Mouse (Mus musculus): ENCODE results near the gene Nes. TPM values are rescaled to one million over a fixed set of nuclear protein-coding genes. Genes with fewer than 3 reads are reported as not detected.
A peak's percentile ranks its signal among the peaks of the same experiment; 100 is the strongest.

Gene Nes
- polyA plus RNA-seq (2015; fragmentation: Nextera tagmentation; extraction: Ambion mirVana) = 3.2 and 4.5 TPM in 2 replicates

DNA sequence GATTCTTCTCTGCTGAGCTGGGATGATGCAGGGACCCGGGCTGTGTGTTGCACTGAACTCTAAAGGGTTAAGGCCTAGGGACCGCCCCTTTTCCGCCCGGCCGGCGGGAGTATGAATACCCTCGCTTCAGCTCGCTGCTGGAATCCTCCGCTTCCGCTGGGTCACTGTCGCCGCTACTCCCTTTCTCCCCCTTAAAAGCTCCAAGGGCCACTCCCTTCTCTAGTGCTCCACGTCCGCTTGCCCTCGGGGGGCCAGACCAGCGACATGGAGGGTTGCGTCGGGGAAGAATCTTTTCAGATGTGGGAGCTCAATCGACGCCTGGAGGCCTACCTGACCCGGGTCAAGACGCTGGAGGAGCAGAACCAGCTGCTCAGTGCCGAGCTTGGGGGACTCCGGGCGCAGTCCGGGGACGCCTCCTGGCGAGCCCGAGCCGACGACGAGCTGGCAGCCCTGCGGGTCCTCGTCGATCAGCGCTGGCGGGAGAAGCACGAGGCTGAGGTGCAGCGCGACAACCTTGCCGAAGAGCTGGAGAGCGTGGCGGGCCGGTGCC is at the start of gene Nes:
TSS of gene Nes (plus strand) at position 140 of the 550 bp plus-strand sequence.
- peak; percentile 33 for DNase-seq (ENCODE audit: low spot score)

DNA sequence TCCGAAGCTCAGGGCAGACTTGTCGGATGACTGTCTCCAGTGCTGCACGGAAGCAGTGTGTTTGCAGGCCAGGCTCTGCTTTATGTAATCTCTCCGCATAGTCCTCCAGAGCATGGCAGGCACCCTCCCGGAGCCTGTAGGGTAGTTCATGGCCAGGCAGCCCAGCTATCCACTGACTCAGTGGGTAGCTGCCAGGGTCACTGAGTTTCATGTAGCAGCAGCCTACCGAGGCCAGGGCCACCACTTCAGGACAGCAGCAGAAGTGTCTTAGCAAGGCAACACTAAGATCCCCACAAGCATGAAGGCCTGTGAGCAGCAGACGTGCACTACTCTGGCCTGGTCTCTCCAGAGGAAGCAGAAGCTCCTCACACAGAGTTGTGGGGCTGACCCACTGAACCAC is 45.9 kb upstream of the Nes start:
- no peak for DNase-seq (ENCODE audit: low spot score)

DNA sequence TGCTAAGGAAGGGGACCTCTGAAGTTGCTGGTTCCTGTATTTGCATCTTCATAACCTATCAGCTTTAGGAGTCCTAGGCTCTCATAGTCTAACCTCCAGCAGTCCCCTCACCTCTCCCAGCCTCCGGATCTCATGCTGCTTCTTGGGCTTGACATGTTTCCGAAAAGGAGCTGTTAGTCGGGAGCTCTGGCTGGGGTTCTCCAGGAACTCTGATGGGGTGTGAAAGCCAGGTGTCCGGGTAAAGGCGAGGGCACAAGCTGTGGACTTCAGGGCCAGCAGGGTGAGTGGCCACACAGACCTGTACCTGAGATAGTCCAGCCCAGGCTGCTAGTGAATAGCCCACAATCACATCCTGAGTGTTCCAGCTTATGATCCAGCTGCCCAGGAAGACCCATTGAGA is 43.4 kb upstream of the Nes start:
- DNase-seq (ENCODE audit: low spot score) = no peak

DNA sequence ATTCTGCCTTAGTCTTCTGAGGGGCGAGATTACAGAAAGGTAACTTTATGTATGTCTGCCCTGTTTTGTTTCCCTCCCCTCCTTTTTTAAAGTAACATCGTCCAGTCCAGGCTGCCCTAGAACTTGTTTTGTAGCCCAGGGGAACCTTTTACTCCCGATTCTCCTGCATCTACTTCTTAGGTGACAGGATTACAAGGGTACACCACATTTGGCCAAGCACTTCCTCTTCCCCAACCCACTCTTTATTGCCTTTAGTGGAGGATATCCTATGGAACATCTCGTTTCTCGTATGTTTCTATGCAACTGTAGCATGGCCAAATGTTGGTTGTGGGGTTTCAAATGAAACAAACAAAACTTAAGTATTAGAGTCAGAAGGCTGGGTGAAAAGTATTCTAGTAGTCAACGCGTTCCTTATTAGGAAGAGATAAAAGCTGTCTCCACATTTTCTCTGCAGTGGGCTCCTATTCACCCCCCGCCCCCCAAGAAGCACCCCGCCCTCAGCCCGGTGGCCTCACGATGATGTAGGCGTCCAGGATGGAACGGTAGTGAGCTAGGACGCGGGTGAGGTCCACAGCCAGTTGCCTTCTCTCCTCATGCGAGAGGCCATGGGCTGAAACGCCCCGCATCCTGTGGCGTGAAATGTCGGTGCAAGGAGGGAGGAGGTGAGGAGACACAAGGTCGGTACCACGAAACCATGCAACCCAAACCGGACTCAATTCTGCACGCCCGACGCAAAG is 41.4 kb upstream of the Nes start:
- no peak for DNase-seq (ENCODE audit: low spot score)

DNA sequence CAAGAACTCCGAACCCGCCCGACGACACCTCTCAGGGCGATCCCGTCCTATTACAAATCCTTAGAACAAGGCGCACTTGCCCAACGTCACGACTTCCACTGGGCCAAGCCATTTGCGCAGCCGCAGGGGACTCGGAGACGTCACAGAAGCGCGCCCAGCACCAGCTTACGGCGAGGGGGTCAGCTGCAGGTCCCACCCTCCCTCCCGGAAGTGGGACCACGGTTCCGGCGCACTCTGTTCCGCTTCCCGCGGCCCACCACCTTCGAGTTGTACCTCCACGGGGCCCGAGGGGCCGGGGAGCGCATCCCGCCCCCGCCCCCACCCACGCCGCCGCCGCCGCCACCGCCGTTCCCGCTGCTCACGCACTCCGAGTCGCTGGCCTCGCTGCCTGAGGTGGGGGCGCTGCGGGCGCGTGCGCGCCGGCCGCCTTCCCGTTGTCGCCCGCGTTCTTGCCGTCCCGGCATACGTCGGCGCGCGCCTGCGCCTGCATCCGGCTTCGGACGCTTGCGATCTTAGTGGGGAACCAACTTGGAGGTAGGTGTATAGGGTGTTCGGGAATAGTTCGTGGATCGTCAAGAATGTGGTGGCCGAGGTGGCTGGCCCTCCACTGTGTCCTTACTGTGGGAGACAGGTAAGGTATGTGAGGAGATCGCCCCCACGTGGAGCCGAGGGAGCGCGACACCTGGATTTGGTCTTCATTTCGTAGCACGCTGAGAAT is 40.6 kb upstream of the Nes start, which contains the start of the genes Isg20l2 and Rrnad1:
TSS of gene Isg20l2 (plus strand) at position 237 of the 718 bp plus-strand sequence.
TSS of gene Rrnad1 (minus strand) at position 640 of the 718 bp plus-strand sequence.
- peak; percentile 97 for DNase-seq (ENCODE audit: low spot score)

DNA sequence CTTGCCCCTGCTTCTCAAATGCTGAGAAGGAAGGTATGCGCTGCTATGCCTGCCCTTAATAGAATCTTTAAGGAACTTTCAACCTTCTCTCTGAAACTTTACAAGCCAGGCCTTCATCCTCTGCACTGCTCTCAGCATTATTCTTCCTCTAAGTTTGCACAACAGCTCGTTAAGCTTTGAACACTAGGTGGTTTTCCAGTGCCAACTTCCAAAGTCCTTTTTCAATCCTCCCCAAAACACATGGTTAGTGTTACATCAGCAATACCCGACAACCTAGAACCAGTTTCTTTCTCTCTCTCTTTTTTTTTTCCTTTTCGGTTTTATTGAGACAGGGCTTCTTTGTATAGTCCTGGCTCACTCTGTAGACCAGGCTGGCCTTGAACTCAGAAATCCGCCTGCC is 36.9 kb upstream of the Nes start:
- no peak for DNase-seq (ENCODE audit: low spot score)

DNA sequence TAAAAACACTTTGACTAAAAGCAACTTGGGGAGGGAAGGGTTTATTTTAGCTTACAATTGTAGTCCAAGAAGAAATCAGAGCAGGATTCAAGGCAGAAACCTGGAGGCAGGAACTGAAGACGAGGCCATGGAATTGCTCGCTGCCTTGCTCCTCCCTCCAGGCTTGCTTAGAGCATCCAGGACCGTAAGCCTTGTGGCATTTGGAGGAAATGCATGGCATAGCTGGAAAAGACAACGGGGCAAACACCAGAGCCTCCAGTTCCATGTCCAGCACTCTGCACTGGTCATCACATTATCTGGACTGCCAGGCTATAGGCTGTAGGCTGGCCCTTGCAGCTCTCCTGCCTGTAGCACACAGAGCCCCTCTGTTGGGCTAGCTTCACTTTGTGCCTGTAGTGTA is 36.4 kb upstream of the Nes start:
- no peak for DNase-seq (ENCODE audit: low spot score)

DNA sequence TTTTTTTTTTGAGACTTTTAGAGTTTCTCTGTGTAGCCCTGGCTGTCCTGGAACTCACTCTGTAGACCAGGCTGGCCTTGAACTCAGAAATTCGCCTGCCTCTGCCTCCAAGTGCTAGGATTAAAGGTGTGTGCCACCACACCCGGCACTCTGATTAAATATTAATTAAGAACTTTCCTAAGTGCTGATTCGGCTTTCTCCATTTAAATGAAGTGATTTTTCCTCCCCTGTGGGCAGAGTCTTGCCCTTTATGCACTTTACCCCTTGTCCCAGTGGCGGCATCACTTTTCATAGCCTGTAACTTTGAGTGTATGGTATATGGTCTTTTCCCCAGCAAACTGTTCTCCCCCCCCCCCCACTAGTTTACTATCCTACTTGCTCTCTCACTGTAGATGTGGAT is 35.7 kb upstream of the Nes start:
- no peak for DNase-seq (ENCODE audit: low spot score)

DNA sequence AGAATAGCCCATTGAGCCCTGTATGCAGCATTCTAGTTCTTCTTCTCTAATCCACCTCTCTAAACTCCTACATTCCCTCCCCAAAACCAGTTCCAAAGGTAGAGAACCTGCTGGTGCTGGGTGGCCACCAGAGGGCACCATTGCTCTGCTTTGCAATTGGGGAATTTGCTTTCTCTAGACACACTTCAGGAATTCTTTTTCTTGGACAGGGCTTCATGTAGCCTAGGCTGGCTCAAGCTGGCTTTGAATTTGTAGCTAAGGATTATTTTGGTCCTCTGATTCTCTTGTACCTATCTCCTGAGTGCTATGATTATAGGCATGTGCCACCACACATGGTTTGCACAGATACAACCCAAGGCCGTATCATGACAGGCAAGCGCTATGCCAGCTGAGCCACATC is 35.1 kb upstream of the Nes start:
- peak; percentile 59 for DNase-seq (ENCODE audit: low spot score)

DNA sequence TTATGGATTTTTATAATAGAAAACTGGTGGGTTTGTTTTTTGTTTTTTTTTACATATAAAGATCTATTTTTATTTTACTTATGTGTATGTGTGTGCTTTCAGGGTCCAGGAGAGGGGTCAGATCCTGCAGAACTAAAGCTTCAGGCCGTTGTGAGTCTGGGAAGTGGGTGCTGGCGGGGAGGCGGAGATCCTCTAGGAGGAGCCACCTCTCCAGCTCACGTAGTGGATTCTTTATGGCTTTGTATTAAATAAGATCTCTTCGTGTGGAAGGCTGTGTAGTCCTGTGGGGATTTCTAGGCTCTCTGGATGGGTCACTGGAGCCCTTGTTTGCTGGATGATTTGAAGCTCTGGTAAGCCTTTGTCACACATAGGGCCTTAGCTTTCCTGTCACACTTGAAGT is 30.3 kb upstream of the Nes start:
- no peak for DNase-seq (ENCODE audit: low spot score)

DNA sequence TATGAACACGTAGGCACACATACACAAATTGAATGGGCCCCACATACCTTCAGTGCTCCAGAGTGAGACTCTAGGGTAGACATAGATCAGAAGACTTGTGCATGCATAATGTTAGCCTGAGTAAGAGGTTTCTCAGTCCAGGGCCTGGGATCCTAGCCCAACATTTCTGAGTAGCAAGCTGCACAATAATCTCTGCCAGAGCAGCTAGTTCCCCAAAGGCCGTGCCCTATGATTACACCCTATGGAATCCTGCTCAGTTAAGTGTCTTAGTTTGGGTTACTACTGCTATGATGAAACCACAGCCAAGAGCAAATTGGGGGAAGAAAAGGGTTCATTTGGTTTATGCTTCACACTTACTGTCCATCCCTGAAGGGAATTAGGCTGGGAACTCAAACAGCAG is 28.4 kb upstream of the Nes start:
- DNase-seq (ENCODE audit: low spot score) = no peak

DNA sequence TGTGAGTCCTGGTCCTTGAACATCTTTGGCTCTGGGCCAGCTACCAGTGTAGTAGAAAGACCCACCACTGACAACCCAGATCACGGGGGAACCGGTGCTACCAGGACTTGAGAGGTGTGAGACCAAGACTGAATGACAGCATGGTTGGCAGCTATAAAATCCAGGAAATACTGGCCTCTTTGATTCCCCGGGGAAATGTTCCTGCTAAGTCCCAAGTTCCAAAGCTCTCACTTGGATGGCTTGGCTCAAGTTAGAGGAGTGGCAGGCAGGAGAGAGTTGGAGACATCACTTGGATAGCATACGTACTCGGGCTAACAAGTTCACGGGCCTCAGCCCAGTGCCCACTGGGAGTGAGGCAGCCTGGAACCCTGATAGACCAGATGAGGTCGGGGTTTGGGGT is 27.3 kb upstream of the Nes start:
- DNase-seq (ENCODE audit: low spot score) = no peak

DNA sequence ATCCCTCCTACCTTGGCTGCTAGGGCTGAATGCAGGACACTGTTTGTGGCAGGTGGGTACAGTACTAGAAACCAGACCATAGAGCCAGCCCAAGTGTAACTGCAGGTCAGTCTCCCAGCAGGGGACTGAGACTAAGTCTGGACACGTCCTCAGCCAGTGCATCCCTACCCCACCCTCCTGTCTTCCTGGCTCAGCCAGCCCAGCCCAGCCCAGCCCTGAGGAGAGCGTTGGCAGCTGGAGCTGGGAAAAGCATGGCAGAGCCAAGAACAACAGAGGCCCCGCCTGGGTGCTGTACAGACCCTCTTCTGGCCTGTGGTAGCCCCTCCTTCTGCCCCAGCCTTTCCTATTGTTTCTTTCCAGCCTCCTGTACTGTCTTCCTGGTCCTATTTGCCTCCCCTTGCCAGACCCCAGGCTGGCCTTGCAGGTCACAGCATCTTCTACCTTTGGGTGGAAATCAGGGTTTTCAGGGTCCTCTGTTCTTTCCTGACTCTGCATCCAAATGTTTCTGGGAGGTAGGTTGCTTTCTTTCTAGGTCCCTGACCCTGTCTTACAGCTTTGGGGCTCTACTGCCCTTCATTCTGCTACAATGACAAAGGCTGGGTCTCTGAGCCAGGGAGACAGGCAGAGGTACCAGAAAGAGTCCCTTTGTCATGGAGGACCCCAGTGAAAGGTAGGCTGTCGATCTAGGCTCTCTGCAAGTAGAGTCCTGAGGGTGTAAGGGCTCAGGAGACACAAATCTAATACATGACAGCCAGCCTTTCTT is 25.9 kb upstream of the Nes start:
- DNase-seq (ENCODE audit: low spot score) = no peak

DNA sequence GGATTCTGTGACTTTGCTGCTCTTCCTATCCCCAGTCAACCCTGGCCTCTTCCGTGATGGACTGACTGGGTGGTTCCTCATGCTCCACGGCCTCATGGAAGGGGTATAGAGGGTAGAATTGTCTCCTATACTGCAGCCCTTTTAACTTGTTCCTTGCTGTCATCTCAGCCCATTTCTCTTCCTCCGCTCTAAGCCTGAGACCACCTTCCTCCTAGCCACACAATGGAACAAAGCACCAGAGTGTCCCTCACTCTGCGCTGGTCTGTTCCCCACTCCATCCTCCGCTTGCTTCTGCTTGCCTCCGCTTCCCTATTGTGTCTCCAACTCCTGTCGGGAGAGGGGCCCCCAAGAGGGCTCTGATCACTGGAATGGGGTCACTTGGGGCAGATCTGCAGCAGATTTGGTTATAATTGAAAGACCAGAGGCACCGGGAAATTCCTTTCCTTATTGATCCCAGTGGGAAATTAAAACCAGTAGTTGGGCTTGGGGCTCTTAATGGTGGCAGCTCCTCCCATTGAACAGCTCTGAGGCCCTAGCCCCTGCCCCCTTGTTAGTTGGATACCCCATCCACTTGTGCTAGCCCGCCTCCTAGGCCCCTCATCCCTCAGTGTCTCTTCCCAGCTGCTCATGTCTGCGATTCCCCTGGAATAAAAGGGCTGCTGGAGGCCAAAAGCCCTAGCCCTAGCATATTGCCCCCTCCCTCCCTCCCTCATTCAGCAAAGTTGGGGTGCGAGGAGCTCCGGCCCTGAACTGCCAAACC is 24.9 kb upstream of the Nes start:
- DNase-seq (ENCODE audit: low spot score) = no peak

DNA sequence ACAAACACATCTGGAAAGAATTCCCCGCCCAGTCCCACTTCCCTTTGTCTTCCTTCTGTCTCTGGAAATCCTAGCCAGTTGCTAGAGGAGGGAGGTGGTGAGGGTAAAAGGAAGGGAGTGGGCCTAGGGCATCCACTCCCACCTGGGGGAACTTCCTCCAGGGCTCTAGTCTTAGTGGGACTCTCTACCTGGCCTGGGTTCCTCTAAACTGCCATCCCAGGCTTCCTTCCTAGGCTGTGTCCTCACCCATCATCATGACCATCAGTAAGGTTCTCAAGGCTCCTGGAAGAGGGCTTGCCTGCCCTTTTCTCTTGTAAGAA is 24.4 kb upstream of the Nes start:
- no peak for DNase-seq (ENCODE audit: low spot score)

DNA sequence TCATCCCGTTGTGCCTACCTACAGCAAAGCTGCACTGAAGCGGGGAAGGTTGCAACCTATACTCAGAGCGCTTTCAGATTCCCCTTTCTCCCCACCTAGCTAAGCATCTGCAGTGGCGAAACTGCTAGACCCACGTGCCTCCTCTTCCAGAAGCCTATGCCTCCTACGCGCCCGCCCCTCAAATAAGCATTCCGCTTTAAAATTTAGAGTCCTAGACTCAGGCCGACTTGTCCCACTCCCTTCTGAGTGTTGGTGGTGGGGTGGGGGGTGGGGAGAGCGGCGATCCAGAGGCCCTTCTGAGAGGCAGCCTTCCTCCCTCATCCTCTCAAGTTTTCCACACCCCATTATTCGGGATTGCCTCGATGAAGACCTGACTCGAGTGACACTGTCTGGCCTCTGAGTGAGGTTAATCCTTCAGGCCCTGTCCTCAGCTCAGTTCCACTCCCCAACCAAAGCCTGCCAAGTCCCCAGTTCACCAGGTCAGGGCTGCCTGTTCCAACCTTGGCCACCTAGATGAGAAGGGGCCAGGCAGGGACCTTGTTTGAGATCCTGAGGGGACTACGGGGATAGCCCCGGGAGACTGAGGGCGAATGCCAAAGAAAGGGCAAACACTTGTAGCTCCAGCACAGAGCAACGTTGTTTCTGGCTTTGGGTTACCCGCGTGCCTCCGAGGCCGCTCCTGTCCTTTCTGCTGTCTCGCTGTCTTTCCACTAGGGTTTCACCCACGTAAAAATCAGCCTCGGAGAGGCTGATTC is 23.6 kb upstream of the Nes start:
- no peak for DNase-seq (ENCODE audit: low spot score)

DNA sequence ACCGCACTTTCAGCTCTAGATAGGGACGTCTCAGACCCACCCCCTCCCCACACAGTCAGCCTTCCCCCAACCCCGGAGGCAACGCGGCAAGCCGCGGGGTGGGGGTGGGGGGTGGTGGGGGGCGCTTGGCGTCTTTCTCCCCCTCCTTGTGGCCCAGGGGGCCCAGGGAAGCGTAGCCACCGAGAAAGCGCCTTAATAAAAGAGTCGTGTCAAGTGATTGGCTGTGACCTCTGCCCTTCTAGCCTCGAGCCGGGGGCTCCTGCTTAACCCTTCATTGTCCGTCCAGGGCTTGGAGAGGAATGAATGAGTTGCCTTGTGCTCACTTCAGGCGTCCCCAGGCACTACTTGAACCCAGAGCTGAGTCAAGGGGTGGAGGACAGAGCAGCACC is 23.1 kb upstream of the Nes start:
- no peak for DNase-seq (ENCODE audit: low spot score)

DNA sequence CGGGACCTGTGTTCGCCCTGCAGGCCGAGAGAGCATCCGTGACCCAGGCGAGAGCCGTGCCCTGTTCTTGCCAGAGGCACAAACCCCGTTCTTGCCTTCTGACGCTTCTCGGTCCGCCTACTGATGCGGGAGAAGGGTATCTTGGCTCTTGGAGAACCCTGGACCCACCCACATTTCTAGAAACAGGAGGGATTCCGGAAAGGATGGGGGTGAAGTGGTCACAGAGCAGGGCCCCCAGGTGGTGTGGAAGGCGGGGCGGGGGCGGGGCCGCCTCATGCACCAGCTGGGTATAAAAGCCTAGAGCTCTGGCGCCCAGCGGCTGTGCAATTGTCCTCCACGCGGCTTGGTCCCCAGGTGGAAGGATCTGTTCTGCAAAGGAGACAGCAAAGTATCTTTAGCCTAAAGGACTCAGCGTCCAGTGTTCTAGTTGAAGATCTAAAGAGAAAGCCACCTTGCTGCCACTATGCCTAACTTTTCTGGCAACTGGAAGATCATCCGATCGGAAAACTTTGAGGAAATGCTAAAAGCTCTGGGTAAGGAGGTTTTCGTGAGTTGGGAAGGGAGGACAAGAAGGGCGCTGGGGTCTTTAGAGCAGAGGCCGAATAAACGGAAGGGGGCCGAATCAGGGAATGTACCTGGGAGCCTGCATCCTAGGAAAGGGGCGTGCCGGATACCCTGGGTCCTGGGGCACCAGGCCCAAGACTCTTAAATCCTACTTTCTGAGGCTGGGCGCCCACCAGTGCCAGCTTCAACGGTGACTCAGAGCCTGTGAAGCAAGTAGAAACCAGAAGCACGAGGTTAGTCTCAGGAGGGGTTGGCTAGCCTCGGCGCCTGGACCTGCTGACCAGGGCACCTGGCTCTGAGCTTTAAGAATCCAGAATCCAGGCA is 22.3 kb upstream of the Nes start, which contains the start of gene Crabp2:
TSS of gene Crabp2 (plus strand) at position 289 of the 888 bp plus-strand sequence.
- no peak for DNase-seq (ENCODE audit: low spot score)

DNA sequence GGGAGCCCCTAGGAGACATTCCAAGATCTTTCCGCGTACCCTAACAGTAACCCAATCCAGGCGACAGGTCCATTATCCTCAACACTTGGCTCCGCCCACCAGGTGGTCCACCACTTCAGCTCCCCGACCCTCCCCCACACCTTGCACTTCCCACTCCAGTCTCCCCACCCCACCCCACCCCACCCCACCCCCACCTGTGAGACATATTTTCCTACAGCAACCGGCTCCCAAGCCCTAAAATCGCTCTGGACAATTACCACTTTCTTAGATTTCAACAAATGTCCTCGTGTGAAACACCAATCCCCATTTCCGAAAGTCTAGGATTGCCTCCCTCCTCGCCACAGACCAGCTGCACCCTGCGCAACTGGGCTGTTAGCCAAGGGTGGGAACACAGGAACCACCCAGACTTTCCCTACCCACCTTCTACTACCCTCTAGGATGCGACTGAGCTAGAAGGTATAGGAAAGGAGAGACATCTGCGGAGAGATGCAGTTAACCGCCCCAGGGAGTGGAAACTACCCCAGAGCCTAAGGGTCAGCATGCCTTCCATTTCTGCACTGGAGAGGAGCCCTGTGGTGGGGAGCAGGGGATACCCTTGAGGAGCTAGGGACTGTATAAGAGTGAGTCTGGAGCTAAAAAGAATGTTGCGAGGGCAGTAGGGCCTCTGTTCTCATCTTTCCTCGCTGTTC is 21.5 kb upstream of the Nes start:
- no peak for DNase-seq (ENCODE audit: low spot score)
